Mouse (Mus musculus): ENCODE data around the gene Mbnl2. TPM values are rescaled to one million over a fixed set of nuclear protein-coding genes. Genes with fewer than 3 reads are reported as not detected.

The Mbnl2 gene
- polyA plus RNA-seq, 1 experiment from 2014 or later: 111 TPM

DNA sequence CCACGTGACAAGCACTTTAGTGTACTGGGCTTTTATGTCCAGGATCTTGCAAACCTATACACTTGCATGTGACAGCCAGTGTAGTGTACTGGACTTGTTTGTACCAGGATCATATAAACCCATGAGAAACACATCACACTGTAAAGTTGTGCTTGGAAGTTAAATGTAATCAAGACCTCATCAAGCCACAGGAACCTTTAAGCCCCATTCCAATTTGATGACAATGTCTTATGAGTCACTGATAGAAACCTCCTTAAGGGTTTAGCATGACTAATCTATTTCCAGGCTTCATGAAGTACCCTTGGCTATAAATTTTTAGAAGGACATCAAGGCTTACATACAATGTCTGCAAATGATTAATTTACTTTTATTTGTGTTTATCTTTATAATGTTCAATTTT, 47.6 kb downstream of the Mbnl2 start:
- WGBS: 78% methylated on average over 1 of the region's 1 CpGs
- H3K9ac ChIP-seq: no peak overlapping the region
- no peak overlapping the region for H3K4me3 ChIP-seq (replicated peaks)

GRCm38 (mm10) chr14:120324061-120324791, 48.8 kb downstream of the Mbnl2 start:
- H3K4me3 ChIP-seq (replicated peaks): no peak overlapping the region
- 0 out of 2 replicates have a peak, but pooled peaks cover 6% of the 10 kb centered on the region for H3K4me1 ChIP-seq (replicated peaks)
- peaks cover 7% of the 10 kb centered on the region; the same call in 1 of the 2 replicates for H3K36me3 ChIP-seq
- no peak for ATAC-seq
- H3K4me2 ChIP-seq (replicated peaks): no peak overlapping the region
- H3K9ac ChIP-seq: no peak overlapping the region
- H3K27ac ChIP-seq: no peak overlapping the region
- H3K9me3 ChIP-seq: no peaks in the 10 kb centered on the region
- no peaks in the 10 kb centered on the region for H3K27me3 ChIP-seq (replicated peaks)
- WGBS: 86% methylated on average over 8 of the region's 8 CpGs

More for the DNA sequence above, 47.6 kb downstream of the Mbnl2 start:
- peaks cover 13% of the 10 kb centered on the region for H3K4me1 ChIP-seq (replicated peaks)
- no peak for ATAC-seq
- H3K27me3 ChIP-seq (replicated peaks): no peaks in the 10 kb centered on the region
- H3K36me3 ChIP-seq: peaks cover 7% of the 10 kb centered on the region; the same call in 1 of the 2 replicates
- no peak overlapping the region for H3K27ac ChIP-seq
- no peaks in the 10 kb centered on the region for H3K9me3 ChIP-seq
- no peak overlapping the region for H3K4me2 ChIP-seq (replicated peaks)

GRCm38 (mm10) chr14:120324883-120325480, 49.5 kb downstream of the Mbnl2 start:
- no peak overlapping the region for H3K4me2 ChIP-seq (replicated peaks)
- no peak overlapping the region for H3K4me3 ChIP-seq (replicated peaks)
- 0 out of 2 replicates have a peak, but pooled peaks cover 3% of the 10 kb centered on the region for H3K4me1 ChIP-seq (replicated peaks)
- ATAC-seq: no peak
- no peak overlapping the region for H3K9ac ChIP-seq
- H3K27me3 ChIP-seq (replicated peaks): no peaks in the 10 kb centered on the region
- H3K27ac ChIP-seq: no peak overlapping the region
- H3K9me3 ChIP-seq: no peaks in the 10 kb centered on the region
- 85% methylated on average over 19 of the region's 19 CpGs for WGBS
- H3K36me3 ChIP-seq: peaks cover 7% of the 10 kb centered on the region; the same call in 1 of the 2 replicates

DNA sequence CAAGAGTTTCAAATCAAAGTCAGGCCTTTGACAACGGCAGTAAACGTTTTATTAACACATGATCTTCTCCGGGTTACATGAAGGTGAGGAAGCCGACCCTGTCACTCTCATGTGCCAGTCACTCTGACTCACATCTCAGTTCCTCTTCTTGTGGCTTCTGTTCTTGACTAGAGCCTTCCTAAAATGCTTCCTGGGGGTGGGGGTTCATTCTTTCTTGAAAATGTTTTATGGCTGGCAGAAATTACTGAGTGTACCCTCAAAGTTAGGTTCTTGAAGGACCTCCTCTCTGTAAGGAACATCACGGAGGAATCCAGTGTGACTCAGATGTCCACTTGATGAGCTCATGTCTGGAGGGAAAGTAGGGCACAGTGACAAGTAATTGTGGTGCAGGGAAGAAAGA, 50.2 kb downstream of the Mbnl2 start:
- H3K27me3 ChIP-seq (replicated peaks): no peaks in the 10 kb centered on the region
- peaks cover 8% of the 10 kb centered on the region; the same call in 1 of the 2 replicates for H3K4me1 ChIP-seq (replicated peaks)
- no peak overlapping the region for H3K4me2 ChIP-seq (replicated peaks)
- H3K9ac ChIP-seq: no peak overlapping the region
- no peak overlapping the region for H3K4me3 ChIP-seq (replicated peaks)
- no peaks in the 10 kb centered on the region for H3K9me3 ChIP-seq
- WGBS: 76% methylated on average over 5 of the region's 5 CpGs
- ATAC-seq: no peak
- H3K36me3 ChIP-seq: peaks cover 12% of the 10 kb centered on the region
- no peak overlapping the region for H3K27ac ChIP-seq

DNA sequence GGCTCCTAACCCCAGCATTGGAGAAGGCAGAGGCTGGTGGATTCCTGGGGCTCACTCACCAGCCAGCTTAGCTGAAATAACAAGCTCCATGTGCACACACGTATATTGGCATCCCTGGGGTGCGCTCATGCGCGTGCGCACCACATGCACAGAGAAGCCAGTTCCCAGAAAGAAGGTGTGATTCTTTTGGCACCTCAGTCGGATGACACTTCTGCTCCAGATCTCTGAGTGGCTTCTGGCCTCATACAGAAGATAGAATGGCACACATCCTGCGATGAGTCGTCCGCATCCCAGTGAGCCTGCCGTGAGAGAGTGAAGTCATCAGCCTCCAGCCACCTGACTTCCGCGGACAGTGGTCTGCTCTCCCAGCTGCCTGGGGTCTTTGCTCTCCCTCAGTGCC, 55.0 kb downstream of the Mbnl2 start:
- H3K36me3 ChIP-seq: peaks cover 11% of the 10 kb centered on the region
- no peaks in the 10 kb centered on the region for H3K9me3 ChIP-seq
- WGBS: 72% methylated on average over 12 of the region's 12 CpGs
- H3K4me3 ChIP-seq (replicated peaks): no peak overlapping the region
- no peaks in the 10 kb centered on the region for H3K27me3 ChIP-seq (replicated peaks)
- no peak overlapping the region for H3K27ac ChIP-seq
- no peak for ATAC-seq
- peaks cover 21% of the 10 kb centered on the region; the same call in 1 of the 2 replicates for H3K4me1 ChIP-seq (replicated peaks)
- H3K4me2 ChIP-seq (replicated peaks): no peak overlapping the region
- no peak overlapping the region for H3K9ac ChIP-seq

DNA sequence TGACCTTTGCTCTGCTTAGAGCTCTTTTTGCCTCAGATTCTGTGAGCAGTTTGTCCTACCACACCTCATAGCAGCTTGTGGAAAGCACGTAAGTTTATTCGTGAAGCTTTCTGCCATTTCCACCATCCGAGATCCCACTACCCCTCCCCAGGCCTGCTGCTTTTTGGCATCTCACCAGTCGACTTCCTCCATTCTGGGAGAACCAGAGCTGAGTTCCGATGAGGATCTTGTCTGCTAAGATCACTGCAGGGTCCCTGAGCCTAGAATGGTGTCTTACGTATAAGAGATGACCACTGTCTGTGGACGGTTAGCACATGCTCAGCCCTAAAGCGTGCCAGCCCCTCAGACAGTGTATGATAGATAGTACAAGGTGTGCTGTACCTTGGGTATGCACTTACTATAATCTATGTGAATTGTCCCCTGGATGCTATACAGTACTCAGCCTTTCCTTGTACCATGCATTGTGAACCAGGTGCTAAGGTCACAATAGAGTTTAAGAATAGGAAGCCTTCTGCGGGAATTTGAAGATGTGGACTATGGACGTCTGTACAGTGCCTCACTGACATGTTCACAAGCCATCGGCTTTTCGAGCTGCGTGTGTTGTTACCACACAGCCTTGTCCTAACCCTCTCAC, 55.5 kb downstream of the Mbnl2 start:
- Histone ChIP-seq H3K4me3 (replicated peaks) (no peak overlapping the region), H3K9me3 (no peaks in the 10 kb centered on the region), H3K9ac (no peak overlapping the region), H3K27ac (no peak overlapping the region), H3K36me3 (peaks cover 11% of the 10 kb centered on the region), H3K27me3 (replicated peaks) (no peaks in the 10 kb centered on the region), H3K4me1 (replicated peaks) (peaks cover 21% of the 10 kb centered on the region; the same call in 1 of the 2 replicates), H3K4me2 (replicated peaks) (no peak overlapping the region)
- ATAC-seq: peak; percentile 32; the same call in 1 of the 2 replicates
- WGBS: 83% methylated on average over 13 of the region's 13 CpGs

DNA sequence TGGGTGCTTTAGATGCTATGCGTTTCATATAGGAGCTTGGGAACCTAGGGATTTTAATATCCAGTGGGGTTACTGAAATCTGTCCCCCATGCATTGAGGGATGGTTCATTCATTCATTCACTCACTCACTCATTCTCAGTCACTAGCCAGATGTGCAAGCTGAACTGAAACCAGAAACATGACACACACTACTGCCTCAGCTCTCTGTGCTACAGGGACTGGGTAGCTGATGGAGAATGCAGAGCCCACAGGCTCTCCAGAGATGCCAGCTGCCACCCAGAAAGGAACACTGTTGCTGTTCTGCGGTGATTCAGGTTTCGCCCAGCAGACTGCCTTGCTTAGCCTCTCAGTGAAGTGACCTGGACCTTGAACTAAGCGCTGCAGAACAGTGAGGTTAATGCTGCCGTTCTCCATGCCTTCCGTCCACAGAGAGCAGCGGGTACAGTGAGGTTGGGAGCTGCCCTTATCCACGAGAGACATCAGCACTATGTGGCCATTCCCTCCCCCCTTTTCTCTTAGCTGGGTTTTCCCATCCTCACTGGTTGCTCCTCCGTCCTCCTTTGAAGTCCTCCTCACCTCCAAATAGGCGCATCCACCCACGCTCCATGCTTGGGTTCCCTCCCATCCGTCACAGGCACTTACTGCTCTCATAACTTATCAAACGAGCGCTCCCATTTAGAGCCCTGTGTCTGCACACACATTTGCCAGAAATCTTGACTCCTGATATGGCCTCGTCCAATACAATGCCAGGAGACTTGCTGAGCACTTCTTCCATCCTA, 58.2 kb downstream of the Mbnl2 start:
- H3K36me3 ChIP-seq: peaks cover 7% of the 10 kb centered on the region
- no peaks in the 10 kb centered on the region for H3K27me3 ChIP-seq (replicated peaks)
- H3K4me1 ChIP-seq (replicated peaks): peaks cover 42% of the 10 kb centered on the region
- H3K9me3 ChIP-seq: no peaks in the 10 kb centered on the region
- H3K4me3 ChIP-seq (replicated peaks): no peak overlapping the region
- no peak overlapping the region for H3K4me2 ChIP-seq (replicated peaks)
- no peak overlapping the region for H3K27ac ChIP-seq
- no peak overlapping the region for H3K9ac ChIP-seq
- ATAC-seq: no peak
- WGBS: 78% methylated on average over 15 of the region's 15 CpGs

DNA sequence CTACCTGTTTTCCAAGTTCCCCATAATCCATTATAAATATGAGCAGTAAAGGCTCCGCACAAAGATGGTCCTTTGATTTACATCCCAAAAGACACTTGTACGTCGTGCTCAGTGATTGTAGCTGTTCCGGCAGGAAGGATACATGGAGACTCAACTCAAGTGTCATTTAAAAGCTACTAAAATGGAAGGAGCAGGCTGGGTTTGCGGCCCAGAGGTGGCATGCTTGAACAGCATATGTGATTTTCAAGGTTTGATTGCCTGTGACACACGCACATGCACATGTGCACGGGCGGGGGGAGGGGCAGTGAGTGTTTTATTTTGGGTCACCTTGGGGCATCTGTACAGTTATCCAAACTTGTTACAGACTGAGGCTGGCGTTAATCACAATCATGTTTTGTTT, 59.9 kb downstream of the Mbnl2 start:
- no peak overlapping the region for H3K9ac ChIP-seq
- ATAC-seq: no peak
- no peak overlapping the region for H3K4me3 ChIP-seq (replicated peaks)
- WGBS: 82% methylated on average over 9 of the region's 9 CpGs
- H3K4me1 ChIP-seq (replicated peaks): peaks cover 41% of the 10 kb centered on the region
- no peak overlapping the region for H3K4me2 ChIP-seq (replicated peaks)
- no peak overlapping the region for H3K27ac ChIP-seq
- no peaks in the 10 kb centered on the region for H3K27me3 ChIP-seq (replicated peaks)
- no peaks in the 10 kb centered on the region for H3K9me3 ChIP-seq
- H3K36me3 ChIP-seq: peaks cover 6% of the 10 kb centered on the region

DNA sequence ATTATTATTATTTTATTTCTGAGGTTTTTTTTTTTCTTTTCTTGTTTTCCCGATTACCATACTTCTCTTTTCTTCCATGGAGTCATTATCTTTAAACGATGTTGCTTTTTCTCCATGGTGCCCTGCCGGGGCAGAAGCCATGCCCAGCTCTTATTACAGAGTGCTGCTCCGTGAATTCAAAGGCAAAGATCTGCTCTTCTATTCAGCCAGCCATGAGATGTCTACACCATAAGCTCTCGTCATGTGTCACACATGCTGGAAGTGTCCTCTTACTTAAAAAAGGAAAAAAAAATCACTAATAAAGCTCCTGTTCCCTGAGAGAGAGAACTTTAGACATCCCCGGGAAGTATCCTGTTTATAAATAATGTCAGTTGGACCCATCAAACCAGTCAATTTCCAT, 60.4 kb downstream of the Mbnl2 start:
- Histone ChIP-seq H3K4me1 (replicated peaks) (peaks cover 36% of the 10 kb centered on the region), H3K4me3 (replicated peaks) (no peak overlapping the region), H3K27ac (peak overlapping the region; percentile 79; the same call in 1 of the 2 replicates), H3K27me3 (replicated peaks) (no peaks in the 10 kb centered on the region), H3K9ac (no peak overlapping the region), H3K9me3 (no peaks in the 10 kb centered on the region), H3K36me3 (peaks cover under 1% of the 10 kb centered on the region), H3K4me2 (replicated peaks) (no peak overlapping the region)
- no peak for ATAC-seq
- 72% methylated on average over 6 of the region's 6 CpGs for WGBS

GRCm38 (mm10) chr14:120336380-120336779, 60.9 kb downstream of the Mbnl2 start:
- ATAC-seq: peak; percentile 48
- H3K4me1 ChIP-seq (replicated peaks): peaks cover 35% of the 10 kb centered on the region
- H3K27ac ChIP-seq: peak overlapping the region; percentile 79
- no peaks in the 10 kb centered on the region for H3K27me3 ChIP-seq (replicated peaks)
- H3K4me2 ChIP-seq (replicated peaks): no peak overlapping the region
- H3K9ac ChIP-seq: no peak overlapping the region
- 56% methylated on average over 7 of the region's 7 CpGs for WGBS
- H3K9me3 ChIP-seq: no peaks in the 10 kb centered on the region
- H3K4me3 ChIP-seq (replicated peaks): no peak overlapping the region
- H3K36me3 ChIP-seq: no peaks in the 10 kb centered on the region; the same call in 1 of the 2 replicates

DNA sequence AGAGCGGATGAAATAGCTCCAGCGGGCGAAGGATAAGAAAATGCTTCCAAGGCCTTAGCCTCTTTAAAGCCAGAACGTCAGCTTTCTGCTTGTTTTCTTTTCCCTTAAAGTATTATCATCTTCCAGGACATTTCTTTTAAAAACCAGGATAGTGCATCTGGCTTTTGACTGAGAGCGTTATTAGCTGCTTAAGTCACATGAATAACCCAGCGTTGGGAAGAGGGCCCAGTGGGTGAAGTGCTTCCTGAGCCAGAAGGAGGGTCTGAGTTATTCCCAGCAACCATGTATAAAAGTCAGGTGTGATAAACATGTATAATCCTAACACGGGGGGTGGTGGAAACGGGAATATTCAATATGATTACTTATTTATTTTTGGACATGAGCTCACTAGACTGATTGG, 61.4 kb downstream of the Mbnl2 start:
- no peak overlapping the region for H3K9ac ChIP-seq
- H3K4me3 ChIP-seq (replicated peaks): no peak overlapping the region
- no peaks in the 10 kb centered on the region for H3K27me3 ChIP-seq (replicated peaks)
- no peaks in the 10 kb centered on the region for H3K9me3 ChIP-seq
- peak overlapping the region; percentile 12; the same call in 1 of the 2 replicates for H3K4me2 ChIP-seq (replicated peaks)
- WGBS: 57% methylated on average over 8 of the region's 8 CpGs
- peak overlapping the region; percentile 79 for H3K27ac ChIP-seq
- no peak for ATAC-seq
- no peaks in the 10 kb centered on the region; the same call in 1 of the 2 replicates for H3K36me3 ChIP-seq
- H3K4me1 ChIP-seq (replicated peaks): peaks cover 37% of the 10 kb centered on the region
